Mouse (Mus musculus) hindlimb bud, embryonic 11.5 days (tissue): ENCODE results near the gene Lrrtm3.

ENCODE experiments used
- DNase-seq: peaks from one replicate; pipeline ENCODE4 v3.0.0-alpha.2; 2012; ENCODE audit warnings: low read depth, low spot score; ENCODE audit errors: extremely low spot score

The Lrrtm3 gene

GRCm38 (mm10) chr10:64089680-64090460, at the start of gene Lrrtm3:
Gene Lrrtm3 (minus strand): TSS chr10:64090277.
- DNase-seq, result no peak

DNA sequence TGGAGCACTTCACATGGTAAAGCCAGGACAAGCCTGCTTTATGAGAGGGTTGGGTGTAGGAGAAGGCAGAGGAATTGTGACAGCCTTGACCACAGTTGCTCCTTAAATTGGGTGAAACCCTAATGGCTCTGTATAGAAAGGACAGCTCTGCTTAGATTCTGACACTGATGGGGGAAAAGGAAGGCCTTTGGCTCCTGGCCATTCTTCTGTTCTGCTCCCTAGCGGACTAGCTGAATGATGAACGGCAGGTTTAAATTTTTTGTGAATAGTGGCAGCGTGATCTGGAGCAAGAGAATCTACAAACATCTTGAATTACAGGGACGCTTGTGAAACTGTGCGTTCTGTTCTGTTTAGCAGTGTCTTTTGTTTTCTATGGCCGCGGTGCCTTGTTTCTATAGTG, 45.4 kb upstream of the Lrrtm3 start:
- DNase-seq, result no peak

GRCm38 (mm10) chr10:64133461-64133860, 43.4 kb upstream of the Lrrtm3 start:
- no peak for DNase-seq

DNA sequence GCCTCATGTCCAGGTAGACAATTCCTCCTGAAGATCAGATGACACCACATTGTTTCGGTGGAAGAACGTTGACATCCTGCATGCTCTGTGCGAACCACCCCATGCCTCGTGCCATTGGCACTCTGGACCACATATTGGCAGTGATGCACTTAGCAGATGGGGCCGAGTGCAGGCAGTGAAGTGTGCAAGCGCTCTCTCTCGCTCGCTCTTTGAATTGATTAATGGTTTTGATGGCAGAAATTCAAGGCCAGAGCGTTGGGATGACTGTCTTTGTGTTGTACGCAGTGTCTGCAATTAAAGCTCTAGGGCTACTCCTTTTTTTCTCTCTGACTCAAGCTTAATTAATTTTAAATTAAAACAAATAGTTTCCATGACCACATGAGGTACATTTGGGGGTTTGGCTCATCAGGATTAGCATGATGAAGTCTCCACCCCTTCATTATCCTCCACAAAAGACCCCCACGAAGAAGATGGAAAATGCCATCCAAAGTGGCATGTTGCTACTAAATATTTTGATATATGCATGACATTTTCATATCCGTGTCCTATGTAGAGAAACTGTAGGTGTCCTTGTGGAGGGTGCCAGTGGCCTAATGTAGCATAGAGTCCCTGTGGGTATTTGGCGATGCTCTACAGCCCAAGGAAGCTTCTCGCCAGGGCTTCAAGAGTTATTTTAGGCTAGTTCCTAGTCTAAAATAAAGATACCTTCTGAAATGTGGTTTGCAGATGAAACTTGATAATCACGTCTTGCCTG, 40.5 kb upstream of the Lrrtm3 start:
- no peak for DNase-seq

GRCm38 (mm10) chr10:64118833-64119232, 28.8 kb upstream of the Lrrtm3 start:
- DNase-seq, result no peak

- DNase-seq, result no peak
These were observed 25.2 kb upstream of the Lrrtm3 start for GRCm38 (mm10) chr10:64115246-64115645.

DNA sequence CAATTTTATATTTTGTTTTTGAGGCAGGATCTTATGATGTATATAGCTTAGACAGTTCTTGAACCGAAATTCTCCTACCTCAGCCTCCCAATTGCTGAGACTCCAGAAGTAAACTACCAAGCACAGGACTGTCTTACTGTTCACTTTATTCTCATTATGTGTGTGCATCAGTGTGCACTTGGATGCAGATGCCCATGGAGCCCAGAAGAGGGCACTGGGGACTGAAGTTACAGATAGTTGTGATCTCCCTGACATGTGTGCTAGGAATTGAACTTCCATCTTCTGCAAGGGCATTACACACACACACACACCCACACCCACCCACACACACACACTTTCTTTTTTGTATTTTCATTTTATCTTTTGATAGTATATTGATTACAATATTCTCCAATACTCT, 6.5 kb upstream of the Lrrtm3 start:
- DNase-seq, result no peak

GRCm38 (mm10) chr10:64088774-64089460, 1.2 kb downstream of the Lrrtm3 start:
- no peak for DNase-seq

DNA sequence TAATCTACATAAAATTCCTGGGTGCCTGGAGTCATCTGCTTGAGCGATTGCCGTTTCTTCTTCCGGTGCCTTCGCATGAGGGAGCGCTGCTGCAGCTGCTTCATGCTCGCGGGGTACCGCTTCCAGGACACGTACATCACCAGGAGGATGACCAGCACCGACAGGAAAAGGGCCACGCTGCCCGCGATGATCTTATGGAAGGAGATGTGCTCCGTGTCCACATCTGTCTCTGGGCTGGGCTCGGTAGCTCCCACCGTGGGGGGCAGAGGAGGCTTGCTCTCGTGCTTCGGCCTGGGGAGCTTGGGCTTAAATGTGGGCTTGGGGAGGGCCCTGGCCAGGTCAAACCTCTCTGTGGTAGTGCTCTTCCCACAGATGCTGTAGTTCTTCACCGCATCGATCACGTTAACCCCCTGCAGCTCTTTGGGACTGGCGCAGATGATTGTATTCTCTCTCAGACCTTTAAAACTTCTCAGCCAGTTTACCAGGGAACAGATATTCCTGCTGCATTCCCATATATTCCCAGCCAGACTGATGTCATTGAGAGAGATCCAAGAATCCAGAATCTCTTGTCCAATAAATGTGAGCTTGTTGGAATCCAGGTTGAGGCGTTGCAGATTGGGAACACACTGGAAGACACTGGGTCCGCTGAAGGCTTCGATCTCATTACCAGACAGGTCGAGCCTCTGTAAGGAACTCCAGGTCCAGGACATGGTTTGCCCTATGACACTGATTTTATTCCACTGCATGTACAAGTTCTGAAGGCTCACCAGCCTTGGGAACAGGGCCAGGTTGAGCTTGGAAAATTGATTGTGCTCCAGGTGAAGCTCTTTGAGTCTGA, 1.9 kb downstream of the Lrrtm3 start:
- no peak for DNase-seq

- DNase-seq, result no peak
These were observed 2.6 kb downstream of the Lrrtm3 start for GRCm38 (mm10) chr10:64087521-64087920.

GRCm38 (mm10) chr10:64086567-64087391, 3.3 kb downstream of the Lrrtm3 start:
- DNase-seq, result no peak

- no peak for DNase-seq
These were observed 3.9 kb downstream of the Lrrtm3 start for GRCm38 (mm10) chr10:64086183-64086566.

- no peak for DNase-seq
These were observed 5.6 kb downstream of the Lrrtm3 start for GRCm38 (mm10) chr10:64084465-64084864.

- no peak for DNase-seq
These were observed 6.3 kb downstream of the Lrrtm3 start for GRCm38 (mm10) chr10:64083813-64084212.

- no peak for DNase-seq
These were observed 7.7 kb downstream of the Lrrtm3 start for GRCm38 (mm10) chr10:64082345-64082744.

GRCm38 (mm10) chr10:64076410-64077052, 13.5 kb downstream of the Lrrtm3 start:
- no peak for DNase-seq

GRCm38 (mm10) chr10:64075944-64076343, 14.1 kb downstream of the Lrrtm3 start:
- no peak for DNase-seq

- no peak for DNase-seq
These were observed 26.4 kb downstream of the Lrrtm3 start for GRCm38 (mm10) chr10:64063704-64064103.

- no peak for DNase-seq
These were observed 40.1 kb downstream of the Lrrtm3 start for GRCm38 (mm10) chr10:64049946-64050345.
